Mouse (Mus musculus): Measurements from ENCODE around the gene Vmn1r42. TPM values are rescaled to one million over a fixed set of nuclear protein-coding genes. Genes with fewer than 3 reads are reported as not detected.

Vmn1r42 gene
- polyA plus RNA-seq (2012; rRNA removed) = not detected in 2 replicates

DNA sequence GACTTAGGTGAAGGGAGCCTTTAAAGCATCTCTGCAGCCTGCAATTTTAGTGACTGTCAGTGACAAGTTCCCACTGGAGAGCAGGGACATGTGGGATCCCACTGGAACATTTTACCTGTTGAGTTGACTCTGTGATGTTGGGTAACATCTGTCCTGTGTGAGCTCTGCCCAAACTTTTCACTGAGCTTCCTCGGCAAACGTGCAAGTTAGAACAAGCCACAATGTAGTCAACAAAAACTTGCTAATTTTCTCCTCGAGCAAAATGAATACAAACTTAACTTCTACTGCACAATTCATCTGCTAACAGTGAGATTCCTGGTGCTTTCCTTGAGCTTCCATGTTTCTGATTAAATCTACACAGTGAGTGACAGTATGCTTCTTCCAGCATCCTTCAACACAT lies at the start of gene Vmn1r42, which contains the start of gene Vmn1r43:
Gene Vmn1r42 (minus strand): TSS at position 101 of the 400 bp plus-strand sequence.
Gene Vmn1r43 (minus strand): TSS at position 101 of the 400 bp plus-strand sequence.

DNA sequence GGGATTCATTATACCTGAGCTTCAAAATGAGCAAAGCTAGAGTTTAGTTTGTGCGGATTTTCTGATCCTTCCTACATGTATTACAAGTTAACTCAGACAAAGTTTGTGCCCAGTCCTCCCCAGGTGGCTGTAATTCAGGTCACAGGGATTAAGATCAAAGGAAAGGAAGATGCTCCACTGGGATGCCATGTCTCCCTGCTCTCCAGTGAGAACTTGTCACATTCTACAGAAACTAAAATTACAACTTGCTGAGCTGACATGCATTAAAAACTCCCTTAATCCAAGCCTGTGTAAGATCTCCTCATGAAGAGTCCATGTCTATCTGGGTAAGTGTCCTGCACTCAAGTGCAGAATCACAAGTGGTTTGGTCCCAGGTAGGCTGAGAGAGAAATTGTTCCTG lies 7.1 kb upstream of the Vmn1r42 start, which contains the start of gene Vmn1r44:
Gene Vmn1r44 (plus strand): TSS at position 301 of the 400 bp plus-strand sequence.

Other genes starting within 250 kb of the Vmn1r42 start
- gene Txnrd3, start 232.4 kb downstream of the Vmn1r42 start, polyA plus RNA-seq (2012; rRNA removed) = 10.4 and 11.4 TPM in 2 replicates
- gene Vmn1r40, start 168.9 kb downstream of the Vmn1r42 start, polyA plus RNA-seq (2012; rRNA removed) = 0.03 TPM in 1 of 2 replicates, not detected in the other
- not detected in 2 replicates for gene Vmn1r41, start 135.6 kb downstream of the Vmn1r42 start, polyA plus RNA-seq (2012; rRNA removed)
- gene Vmn1r43, start within 50 bp of the Vmn1r42 start, polyA plus RNA-seq (2012; rRNA removed) = not detected in 2 replicates
- not detected in 2 replicates for gene Vmn1r44, start 7.2 kb upstream of the Vmn1r42 start, polyA plus RNA-seq (2012; rRNA removed)
- gene Vmn1r45, start 64.2 kb upstream of the Vmn1r42 start, polyA plus RNA-seq (2012; rRNA removed) = not detected in 2 replicates
- not detected in 2 replicates for gene Vmn1r46, start 92.9 kb upstream of the Vmn1r42 start, polyA plus RNA-seq (2012; rRNA removed)
- not detected in 2 replicates for gene Vmn1r47, start 139.7 kb upstream of the Vmn1r42 start, polyA plus RNA-seq (2012; rRNA removed)
- not detected in 2 replicates for gene Vmn1r48, start 160.4 kb upstream of the Vmn1r42 start, polyA plus RNA-seq (2012; rRNA removed)
- not detected in 2 replicates for gene Vmn1r49, start 202.1 kb upstream of the Vmn1r42 start, polyA plus RNA-seq (2012; rRNA removed)
- not detected in 2 replicates for gene Vmn1r50, start 225.0 kb upstream of the Vmn1r42 start, polyA plus RNA-seq (2012; rRNA removed)
- gene Vmn1r51, start 246.2 kb upstream of the Vmn1r42 start, polyA plus RNA-seq (2012; rRNA removed) = not detected in 2 replicates